Mouse (Mus musculus): ENCODE measurements at regions not wholly inside any gene's neighbourhood (a gene's known extent, or its start where the extent isn't known, plus 50 kb on each side); places are given as distances from the start of the nearest gene placed in this dataset.

- no peak for DNase-seq (ENCODE audit: low read depth, low spot score)
Observed at GRCm38 (mm10) chr10:21482659-21483058, 105.6 kb downstream of the Aldh8a1 start.

DNA sequence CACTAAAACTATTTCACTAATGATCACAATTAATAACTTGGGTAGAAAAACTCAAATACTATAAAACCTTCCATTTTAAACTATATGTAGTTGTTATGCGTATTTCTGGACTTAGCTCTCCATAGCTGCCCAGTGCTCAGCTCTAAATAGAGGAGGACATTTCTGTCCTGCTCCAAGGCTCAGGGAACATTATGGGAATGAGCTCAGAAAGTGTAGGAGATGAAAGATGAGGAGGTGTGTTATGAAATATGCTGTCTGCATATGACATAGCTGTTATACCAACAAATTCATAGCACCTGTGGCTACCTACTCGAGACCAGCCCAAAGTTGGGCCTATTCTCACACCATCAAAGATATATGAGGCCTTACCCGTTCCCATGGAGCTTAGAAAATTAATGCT is 106.3 kb downstream of the Aldh8a1 start:
- DNase-seq (ENCODE audit: low read depth, low spot score), result peak; percentile 54

- DNase-seq (ENCODE audit: low read depth, low spot score), result no peak
Observed at GRCm38 (mm10) chr10:21488374-21488930, 104.5 kb upstream of the 1700020N01Rik start.

GRCm38 (mm10) chr10:21490910-21491309 is 102.0 kb upstream of the 1700020N01Rik start:
- no peak for DNase-seq (ENCODE audit: low read depth, low spot score)

DNA sequence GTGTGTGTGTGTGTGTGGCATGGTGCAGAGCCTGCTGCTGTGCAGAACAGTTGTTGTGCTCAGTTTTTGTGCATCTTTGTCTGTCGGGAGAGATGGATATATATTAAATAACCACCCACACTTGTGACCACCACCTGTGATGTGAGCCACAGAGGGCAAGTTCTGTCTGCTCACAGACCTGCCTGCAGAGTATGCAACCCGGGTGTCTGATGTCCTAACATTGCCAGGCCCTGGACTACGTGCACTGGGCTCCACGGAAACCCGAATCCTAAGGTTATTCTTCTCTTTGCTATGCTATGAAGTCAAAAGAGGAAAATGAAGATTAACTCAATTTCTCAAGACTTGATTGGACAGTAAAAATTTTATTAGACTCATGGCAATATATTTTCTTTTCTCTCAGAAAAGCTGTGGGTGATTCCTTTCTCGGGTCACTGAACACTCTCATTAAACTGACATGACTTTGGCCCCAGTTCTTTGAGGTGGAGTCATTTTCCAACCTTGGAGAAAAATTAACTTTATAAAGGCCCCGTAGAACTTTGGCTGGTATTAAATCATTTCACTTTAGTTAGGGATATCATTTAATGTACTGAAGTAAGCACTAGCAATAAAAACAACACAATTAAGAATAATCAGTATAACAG is 100.6 kb upstream of the 1700020N01Rik start:
- no peak for DNase-seq (ENCODE audit: low read depth, low spot score)

GRCm38 (mm10) chr10:21494536-21494935 is 98.4 kb upstream of the 1700020N01Rik start:
- DNase-seq (ENCODE audit: low read depth, low spot score), result no peak

GRCm38 (mm10) chr10:21497110-21497509 is 95.8 kb upstream of the 1700020N01Rik start:
- peak; percentile 33 for DNase-seq (ENCODE audit: low read depth, low spot score)

DNA sequence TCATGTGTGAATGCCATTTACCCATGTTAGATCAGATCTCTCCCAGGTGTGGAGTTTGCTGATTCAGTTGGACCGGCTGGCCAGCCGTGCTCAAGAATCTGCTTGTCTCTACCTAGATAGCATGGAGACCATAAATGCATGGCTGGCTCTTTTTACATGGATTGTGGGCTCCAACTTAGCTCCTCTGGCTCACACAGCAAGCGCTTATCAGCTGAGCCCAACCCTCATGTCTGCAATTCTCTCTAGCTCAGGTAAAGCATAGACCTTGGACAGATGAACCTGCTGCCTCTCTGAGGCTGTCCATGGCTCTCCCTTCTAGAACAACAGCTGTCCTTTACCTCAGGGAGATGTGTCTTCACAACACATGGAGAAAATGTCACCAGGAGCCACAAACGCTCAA is 94.8 kb upstream of the 1700020N01Rik start:
- no peak for DNase-seq (ENCODE audit: low read depth, low spot score)

DNA sequence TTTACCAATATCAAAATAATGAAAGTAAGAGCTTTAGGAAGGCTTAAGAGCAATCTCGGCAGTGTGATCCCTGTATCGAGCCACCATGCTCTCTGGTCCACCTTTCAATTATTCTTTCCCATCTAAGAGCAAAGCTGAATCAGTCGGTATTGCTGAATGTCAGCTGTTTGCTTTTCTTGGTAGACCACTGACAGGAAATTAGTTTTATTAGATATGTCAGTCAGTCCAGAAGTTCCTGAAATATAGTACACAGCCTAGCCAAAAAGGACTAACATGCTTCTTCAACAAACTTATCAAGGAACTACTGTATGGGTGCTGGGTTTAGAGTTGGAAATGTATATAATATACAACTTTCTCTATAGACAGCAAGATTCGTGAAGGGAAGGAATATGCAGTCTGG is 91.3 kb upstream of the 1700020N01Rik start:
- DNase-seq (ENCODE audit: low read depth, low spot score), result no peak

DNA sequence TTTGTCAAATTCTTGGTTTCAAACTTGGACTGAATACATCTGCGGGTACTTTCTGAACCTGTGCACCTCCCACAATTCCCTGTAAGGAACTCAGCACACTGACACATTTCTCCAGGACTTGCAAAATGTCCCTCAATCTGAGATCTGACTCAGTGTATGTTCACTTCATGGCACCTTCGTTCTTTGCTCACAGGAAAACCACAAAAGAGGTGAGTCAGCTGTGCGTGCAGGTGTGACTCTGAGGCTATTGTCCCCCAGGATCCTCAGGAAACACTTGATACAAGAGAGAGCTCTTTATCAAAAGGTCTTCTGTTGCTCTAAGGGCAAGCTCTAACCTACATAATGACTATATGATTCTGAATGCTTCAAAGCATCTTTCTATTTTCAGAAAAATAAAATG is 88.5 kb upstream of the 1700020N01Rik start:
- peak; percentile 38 for DNase-seq (ENCODE audit: low read depth, low spot score)

- no peak for DNase-seq (ENCODE audit: low read depth, low spot score)
Observed at GRCm38 (mm10) chr10:21511386-21511785, 81.6 kb upstream of the 1700020N01Rik start.

DNA sequence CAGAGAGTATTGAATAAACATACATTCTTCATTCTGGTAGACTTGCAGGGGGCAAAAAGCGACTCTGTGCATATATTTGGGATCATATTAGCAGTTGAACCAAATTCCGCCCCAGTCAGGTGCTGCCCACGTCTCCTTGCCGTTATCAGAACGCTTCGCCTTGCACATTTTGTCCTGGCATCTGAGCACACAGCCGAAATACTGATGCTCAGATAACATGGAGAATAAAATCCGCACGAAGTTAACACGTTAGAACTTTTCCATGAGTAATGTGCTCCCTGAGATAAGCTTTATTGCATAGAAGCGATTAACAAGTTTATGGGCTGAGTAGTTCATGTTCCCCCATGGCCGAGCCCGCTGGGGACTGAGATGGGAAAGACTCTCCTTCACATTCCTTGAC is 80.5 kb upstream of the 1700020N01Rik start:
- DNase-seq (ENCODE audit: low read depth, low spot score), result no peak

GRCm38 (mm10) chr10:21517721-21518120 is 75.2 kb upstream of the 1700020N01Rik start:
- no peak for DNase-seq (ENCODE audit: low read depth, low spot score)

- DNase-seq (ENCODE audit: low read depth, low spot score), result peak; percentile 68
Observed at GRCm38 (mm10) chr10:21520854-21521253, 72.1 kb upstream of the 1700020N01Rik start.

- no peak for DNase-seq (ENCODE audit: low read depth, low spot score)
Observed at GRCm38 (mm10) chr10:21525555-21525954, 67.4 kb upstream of the 1700020N01Rik start.

- peak; percentile 57 for DNase-seq (ENCODE audit: low read depth, low spot score)
Observed at GRCm38 (mm10) chr10:21528396-21528795, 64.5 kb upstream of the 1700020N01Rik start.

DNA sequence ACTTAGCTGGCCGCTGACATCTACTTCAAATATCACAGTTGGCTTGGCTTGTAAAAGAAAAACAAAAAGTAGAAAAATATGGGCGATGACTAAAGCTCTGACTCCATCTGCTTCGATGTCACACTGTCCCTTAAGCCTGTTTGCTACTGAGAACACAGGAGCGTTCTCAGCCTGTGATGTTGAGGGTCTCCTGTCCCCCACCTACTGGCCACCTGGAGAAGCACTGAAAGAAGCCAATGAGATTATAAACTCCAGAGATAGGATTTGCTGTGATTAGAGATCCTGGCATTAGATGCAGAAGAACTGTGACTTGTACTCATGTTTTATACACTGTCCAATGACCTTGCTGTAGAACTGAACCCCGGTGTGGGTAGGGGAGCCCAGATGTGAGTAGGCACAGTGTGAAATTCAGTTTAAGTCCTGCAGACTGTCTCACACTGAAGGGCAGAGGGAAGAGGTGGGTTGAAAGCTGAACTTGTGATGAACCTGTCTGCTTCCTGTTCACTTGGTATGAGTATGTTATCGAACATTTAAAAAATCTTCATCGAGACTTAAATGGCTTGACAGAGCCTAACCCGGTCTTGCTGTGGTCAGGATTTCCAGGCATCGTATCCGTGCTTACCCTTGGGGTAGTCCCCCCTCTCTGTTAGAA is 63.7 kb upstream of the 1700020N01Rik start:
- DNase-seq (ENCODE audit: low read depth, low spot score), result no peak

DNA sequence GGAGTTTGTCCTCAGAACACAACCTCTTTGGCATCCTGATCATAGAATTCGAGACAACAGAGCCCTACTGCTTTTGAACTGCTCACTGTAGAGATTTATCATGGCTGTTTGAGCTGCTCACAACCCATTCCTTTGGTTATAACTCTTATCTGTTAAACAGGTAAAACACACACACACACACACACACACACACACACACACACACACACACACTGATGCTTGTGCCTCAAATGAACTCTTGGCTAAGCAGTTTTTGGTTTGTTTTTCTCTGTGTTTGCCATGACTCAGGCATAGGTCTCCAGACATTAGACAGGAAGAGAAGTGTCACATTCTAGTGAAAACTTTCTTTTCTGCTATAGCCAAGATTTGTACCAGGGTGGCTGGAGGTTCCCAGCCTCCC is 60.8 kb upstream of the 1700020N01Rik start:
- DNase-seq (ENCODE audit: low read depth, low spot score), result no peak

GRCm38 (mm10) chr10:21535631-21536030 is 57.3 kb upstream of the 1700020N01Rik start:
- DNase-seq (ENCODE audit: low read depth, low spot score), result no peak

DNA sequence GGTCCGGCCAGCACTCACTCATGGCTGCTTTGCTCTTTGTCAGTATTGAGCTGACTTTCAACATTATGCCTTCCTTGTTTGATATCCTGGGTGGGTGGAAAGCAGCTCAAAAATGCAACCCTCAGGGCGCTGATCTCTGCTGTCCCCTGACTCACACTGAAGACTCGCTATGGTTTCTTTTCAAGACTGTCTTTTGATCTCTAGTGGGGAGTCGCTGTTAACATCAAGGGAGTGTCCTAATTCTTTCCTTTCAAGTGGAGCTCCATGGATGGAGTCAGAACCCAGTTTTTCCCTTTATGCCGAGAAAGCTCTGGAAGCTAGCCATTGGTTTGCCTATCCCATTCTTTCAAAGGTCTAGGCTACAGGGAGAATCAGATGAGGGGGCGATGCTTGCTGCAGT is 54.5 kb upstream of the 1700020N01Rik start:
- peak; percentile 34 for DNase-seq (ENCODE audit: low read depth, low spot score)
